Mouse (Mus musculus): ENCODE measurements around the gene Anapc15.
"Not testable (repeated sequence)": the region's sequence is repeated elsewhere in the genome, so short reads cannot be mapped to it uniquely, and the experiment has no call there.

The Anapc15 gene

DNA sequence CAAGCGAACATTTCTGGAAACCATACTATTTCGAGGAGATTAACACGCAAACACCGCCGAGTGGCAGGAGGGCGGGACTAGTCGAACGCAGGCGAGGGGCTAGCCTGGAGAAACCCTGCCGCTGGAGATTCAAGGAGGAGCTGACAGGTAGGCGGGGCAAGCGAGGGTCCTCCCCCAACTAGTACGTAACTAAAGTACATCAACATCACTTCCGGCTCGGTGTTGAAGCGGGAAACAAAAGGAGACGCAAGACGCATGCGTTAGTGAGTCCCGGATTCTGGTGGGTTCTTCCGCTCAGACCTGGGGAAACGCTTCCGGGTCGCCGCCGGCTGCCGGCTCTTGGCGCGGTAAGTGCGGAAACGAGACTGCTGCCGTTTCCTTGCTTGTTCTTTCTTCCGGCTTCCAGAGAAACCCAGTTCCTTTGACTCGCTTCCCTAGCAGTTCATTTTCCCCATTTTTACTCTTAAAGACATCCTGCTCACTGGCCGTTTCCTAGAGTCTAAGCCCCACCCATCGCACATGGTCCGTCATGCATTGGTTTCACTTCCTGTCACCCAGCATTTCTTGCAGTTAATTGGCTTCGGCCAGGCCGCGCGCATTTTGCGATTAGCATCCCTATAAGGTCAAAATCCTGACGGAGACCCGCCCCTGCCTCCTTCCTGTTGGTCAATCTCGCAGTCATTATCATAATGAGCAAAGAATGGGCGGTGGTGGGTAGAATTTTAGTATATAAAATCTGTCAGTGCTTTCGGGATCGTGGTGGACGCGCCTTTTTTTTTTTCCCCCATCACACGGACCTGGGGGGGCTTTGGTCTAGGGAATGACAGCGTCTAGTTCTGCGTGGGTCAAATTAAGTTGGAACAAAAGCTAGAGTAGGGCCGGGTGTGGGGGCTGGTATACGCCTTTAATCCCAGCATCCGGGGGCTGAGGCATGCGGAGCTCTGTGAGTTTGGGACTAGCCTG, 32.9 kb downstream of the Anapc15 start:
- DNase-seq (ENCODE audit: low spot score): peak; percentile 99

DNA sequence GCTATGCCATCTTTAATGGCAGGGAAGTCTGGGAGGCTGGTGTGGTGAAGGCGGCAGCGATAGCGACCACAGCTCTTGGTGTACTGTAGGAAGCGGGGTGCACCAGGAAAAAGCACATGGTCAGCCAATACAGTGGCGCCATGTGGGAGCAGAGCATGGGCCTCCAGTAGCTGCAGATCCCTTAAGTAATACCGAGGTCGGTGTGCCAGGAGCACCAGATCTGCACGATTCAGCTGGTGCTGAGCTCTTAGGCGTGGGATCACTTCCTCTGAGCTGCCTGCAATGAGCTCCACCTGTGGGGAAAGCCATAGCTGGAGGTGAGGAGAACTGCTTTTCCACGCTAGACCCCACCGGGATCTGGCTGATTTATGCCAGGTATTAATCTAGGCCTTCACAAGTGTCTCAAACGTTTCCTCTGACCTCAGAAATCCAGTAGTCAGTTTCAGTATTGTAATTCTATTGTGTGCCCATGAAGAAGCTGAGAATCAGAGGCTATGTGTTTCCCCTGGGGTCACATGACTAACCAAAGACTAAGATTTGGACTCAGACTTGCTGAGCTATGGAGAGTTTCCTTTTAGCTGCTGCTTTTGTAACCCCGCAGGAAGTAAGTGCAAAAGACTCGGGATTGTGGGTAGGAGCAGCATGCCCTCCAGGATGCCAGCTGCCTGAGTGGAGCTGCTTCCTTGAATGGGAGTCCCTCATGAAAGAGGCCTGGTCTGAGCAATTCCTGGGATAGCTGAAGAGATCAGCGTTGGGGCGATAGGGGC, 37.0 kb downstream of the Anapc15 start:
- no peak for DNase-seq (ENCODE audit: low spot score)

DNA sequence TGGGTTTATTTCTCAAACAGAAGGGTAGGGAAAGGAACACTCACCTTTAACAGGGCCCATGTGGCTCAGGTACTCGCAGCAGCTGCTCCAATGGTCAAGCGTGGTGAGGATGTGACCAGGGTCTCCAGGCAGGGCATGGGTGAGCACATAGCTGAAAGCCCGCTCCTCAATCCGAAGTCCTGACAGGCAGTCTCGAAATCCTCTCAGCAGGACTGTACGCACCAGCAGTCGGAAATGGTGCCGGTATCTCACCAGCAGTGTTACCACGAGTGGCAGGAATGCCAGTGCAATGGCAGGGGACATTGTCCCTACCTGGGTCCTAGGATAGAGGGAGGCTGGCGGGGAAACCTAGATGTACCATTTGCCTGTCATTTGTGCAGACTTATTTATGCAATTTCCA, 38.5 kb downstream of the Anapc15 start:
- no peak for DNase-seq (ENCODE audit: low spot score)

DNA sequence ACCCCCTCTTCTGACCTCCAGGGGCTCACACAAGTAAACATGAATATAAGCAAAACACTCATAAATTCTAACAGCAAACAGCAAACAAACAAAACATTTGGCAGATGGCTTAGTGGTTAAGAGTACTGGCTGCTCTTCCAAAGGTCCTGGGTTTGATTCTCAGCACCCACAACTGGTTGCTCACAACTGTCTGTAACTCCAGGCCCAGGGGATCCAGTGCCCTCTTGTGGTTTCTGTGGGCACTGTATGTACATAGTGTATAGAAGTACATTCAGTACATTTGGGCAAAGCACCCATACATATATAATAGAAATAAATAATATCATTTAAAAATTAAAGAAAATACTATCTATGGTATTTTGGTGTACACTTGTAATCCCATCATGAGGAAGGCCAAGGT, 39.3 kb downstream of the Anapc15 start:
- no peak for DNase-seq (ENCODE audit: low spot score)

DNA sequence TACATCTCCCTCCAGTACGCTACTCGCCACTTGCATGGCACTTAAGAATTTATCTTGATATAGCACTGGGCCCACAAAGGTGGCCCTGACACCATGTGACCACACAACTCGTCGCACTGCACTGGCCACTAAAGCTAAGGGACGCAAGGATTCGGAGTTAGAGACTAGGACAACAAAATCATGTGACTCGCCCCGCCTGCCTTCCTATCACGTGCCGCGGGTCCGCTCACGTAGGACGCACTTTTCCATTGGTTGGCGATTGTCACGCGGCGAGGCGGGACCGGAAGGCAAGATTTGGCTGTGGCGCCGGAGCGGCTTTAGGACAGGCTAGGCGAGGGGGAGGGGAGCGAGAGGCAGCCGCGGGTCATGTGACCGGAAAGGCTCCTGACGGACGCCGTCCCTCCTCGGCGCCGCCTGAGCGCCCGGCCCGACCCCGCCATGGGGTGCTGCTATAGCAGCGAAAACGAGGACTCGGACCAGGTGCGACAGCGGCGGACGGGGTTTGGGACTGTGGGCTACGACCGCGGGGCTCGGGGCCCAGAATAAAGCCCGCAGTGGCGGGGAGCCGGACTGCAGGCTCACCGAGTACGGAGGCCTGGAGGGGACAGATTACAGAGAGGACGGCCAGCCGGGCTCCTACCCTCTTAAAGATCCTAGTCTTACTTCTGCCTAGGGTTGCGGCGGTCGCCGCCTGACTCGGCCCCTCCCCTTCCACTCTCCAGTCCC, 42.2 kb downstream of the Anapc15 start, which contains the start of gene Lamtor1:
Gene Lamtor1, plus strand, starts transcription at position 344 of the 726 bp plus-strand sequence.
- peak; percentile 100 for DNase-seq (ENCODE audit: low spot score)

DNA sequence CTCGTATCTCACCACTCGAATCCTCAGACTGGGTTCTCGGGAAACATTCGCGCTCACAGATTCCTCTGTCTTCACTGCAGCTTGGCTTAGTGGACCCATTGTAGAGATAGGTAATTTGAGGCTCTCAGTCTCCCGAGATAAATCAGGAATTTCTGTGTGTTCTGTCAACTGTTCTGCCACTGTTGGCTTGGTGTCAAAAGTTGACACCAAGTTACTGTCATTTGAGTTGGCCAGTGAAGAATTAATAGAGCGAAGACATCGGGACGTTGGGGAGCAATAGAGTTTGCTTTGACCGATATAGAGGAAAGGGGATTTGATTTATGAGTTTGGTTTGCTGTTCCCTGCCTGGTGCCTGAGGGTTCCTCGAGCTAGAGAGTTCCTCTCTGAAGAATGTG, 42.8 kb downstream of the Anapc15 start, which contains the start of gene Tomt:
Gene Tomt, minus strand, starts transcription at position 73 of the 395 bp plus-strand sequence.
- no peak for DNase-seq (ENCODE audit: low spot score)

DNA sequence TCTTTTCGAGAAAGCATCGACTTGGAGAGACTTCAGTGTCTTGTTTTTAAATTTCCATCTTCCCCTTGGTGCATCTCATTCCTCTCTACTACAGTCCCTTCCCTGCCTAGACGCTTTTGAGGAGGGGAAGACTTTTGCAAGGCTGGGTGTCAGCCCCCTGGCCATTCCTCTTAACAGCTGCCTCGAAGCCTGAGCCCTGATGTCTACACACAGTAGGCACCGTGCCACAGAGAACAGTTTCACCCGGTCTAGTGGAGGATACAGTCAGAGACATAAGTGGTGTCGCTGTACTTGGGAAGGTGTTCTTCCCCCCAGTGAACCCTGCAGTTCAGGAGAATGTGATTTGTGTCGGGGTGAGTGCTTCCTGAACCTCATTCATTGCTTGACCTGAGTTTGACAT, 43.2 kb downstream of the Anapc15 start:
- no peak for DNase-seq (ENCODE audit: low spot score)

DNA sequence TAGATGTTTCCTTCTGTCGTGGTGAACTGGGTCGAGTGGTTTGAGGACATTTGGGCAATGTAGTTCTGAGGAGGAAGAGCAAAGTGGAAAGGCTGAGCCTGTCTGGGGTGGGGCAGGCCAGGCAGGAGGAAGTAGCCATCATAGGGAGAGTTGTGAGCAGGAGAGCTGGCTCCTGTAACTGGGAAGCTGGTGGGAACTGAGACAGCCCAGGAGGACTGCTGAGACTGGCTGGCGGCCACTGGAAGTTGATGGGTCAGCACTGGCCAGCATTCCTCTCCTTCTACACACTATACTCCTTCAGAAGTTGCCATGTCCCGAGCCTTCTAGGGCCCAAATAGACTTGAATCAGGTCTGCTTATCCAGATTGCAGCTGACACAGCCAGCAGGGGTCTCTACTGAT, 44.9 kb downstream of the Anapc15 start:
- DNase-seq (ENCODE audit: low spot score): no peak

DNA sequence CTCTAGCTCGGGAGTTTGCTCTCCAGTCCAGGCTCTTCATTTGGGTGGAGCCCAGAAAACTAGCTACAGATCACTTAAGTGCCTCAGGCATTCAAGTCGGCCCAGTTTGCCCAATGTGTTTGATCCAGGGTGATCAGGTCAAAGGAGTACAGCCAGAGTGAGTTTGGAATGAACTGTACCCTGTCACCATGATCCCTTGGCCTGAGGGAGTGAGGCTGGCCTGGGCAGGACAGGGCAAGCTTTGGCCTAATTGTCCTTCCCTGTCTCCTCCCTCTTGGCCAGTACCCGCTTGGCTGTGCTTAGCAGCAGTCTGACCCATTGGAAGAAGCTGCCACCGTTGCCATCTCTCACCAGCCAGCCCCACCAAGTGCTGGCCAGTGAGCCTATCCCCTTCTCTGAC, 46.6 kb downstream of the Anapc15 start:
- DNase-seq (ENCODE audit: low spot score): no peak

DNA sequence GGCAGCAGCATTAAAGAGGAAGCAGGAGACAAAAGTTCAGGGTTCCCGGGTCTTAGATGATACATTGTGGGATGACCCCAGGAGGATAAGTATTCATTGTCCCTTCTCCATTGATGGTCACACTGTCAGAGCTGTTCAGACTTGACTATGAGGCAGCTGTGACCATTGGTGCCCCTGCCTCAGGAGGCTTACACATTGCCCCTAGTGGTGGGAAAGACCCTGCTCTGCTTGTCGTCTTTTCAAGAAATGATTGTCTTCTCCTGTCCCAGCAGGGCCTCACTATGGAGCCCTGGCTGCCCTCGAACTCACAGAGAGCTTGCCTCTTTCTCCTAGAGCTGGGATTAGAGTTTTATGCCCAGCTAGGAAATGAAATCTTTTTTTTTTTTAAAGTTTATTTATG, 48.5 kb downstream of the Anapc15 start:
- DNase-seq (ENCODE audit: low spot score): peak; percentile 27

DNA sequence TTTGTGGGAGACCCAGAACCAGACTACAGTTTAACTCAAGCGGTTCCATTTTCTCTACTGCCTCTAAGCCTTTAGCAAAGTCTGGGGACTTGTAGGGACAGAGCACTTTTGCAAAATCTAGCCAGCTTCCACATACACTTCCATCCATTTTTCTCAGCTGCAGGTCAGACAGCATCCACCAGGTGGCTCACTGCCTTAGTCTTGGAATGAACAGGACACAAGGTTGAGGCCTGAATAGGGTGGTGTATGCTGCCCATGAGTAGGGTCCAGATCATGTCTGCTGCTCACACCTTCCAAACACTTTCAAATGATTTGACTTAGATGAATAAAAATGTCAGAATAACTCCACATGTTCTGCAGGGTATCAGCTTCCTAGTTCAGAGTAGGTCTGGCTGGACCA, 54.6 kb downstream of the Anapc15 start:
- peak; percentile 86 for DNase-seq (ENCODE audit: low spot score)

DNA sequence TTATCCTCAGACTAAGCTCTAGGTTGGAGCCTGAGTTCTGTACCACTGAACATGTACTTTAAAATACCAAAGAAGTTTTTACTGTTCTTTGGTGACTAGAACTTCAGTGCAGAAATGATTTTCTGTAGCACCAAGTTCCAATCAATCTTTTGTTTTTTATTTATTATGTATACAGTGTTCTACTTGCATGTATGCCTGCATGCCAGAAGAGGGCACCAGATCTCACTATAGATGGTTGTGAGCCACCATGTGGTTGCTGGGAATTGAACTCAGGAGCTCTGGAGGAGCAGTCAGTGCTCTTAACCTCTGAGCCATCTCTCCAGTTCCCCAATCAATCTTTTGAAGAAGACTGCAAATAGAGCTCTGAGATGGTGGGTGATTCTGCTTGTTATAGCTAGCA, 62.4 kb downstream of the Anapc15 start:
- DNase-seq (ENCODE audit: low spot score): not testable (repeated sequence)

DNA sequence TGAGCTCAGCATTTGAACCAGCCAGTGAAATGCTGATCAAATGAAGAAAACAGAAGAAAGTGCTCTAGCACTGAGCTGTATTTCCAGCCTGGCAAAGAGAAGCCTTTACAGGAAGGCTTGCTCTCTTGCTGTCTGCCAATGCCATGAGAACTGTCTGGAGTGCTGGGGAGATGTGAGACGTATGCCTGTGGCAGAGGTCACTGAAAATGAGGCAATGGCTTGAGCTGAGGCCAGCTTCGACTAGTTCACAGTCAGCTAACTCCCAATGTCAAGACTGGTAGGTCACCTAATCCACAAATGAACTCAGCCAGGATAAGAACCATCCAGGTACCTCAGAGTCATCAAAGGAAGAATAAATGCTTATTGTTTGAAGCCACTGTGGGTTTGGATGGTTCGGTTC, 64.6 kb downstream of the Anapc15 start:
- DNase-seq (ENCODE audit: low spot score): no peak

DNA sequence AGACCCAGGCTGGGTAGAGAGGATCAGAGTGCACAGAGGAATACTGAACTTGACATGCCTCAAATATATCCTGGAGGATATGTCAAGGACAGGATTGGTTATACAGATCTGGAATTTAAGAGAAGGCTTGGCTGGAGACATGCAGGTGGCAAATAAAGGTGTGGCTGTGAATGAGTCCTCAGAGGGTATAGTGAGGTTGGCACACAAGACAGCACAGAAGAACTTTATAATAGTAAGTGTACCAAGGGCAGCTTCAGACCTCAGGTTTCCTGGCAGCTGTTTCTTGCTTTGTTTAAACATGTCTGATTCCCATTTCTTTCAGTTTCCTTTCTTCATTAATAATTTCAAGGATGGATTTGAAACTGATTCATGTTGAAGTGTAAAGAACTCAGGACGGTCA, 69.0 kb downstream of the Anapc15 start:
- DNase-seq (ENCODE audit: low spot score): no peak

DNA sequence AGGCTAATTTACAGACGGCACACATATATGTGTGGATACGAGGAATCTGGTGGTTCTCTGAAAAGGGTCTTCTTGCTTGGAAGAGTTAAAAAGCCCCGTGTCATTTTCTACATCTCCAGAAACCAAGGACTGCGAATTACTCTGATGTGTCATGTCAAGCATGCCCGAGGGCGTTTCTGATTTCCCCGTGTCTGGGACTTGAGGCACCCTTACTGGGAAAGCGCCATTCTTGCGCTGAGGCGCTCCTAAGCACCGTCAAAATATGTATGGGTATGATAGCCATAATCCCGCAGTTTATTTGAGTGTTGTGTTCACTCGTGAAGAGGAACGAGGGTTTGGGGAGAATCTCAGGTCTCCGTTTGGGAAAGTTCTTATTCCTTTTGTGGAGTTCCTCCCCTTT, 69.8 kb downstream of the Anapc15 start:
- DNase-seq (ENCODE audit: low spot score): peak; percentile 61

DNA sequence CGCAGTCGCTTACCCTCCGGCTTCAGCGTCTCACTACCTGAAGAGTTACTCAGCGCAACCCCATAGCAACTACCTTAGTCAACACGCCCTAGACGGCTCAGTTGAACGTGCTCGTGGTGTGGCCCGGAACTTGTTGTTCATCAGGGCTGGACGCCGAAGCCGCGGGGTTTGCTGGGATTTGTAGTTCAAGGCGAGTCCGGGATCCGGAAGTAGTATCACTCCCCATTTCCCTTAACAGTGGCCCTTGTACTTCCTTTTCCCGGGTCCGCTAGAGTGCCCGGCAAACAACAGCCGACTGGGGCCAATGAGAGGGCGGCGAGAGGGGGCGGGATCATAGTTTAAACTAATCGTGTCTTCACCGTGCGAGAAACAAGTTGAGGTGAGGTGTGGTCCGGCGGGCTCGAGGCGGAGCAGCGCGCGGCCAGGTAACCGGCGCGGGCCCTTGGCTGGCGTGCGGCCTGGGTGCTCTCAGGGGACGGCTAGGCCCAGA, 70.3 kb downstream of the Anapc15 start, which contains the start of the genes Lrrc51 and Numa1:
Gene Lrrc51, minus strand, starts transcription at position 145 of the 490 bp plus-strand sequence.
Gene Numa1, plus strand, starts transcription at position 361 of the 490 bp plus-strand sequence.
- peak; percentile 99 for DNase-seq (ENCODE audit: low spot score)

DNA sequence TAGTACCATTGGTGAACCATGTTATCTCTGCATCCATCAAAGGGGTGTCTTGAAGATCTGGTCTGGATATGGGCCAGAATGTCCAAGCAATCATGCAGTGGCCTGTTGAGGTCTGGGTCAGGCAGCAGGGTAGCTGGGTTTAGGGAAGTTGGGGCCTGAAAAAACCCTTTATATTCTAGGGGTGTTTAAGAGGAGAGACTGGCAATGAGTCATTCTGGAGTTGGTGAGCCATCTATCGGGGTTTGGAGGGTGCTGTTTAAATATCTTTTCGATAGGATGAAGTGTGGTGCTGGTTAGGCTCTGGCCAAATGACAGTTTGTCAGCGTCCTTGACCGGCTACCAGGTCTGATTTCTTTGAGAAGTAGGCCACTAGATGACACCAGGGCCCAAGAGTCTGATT, 72.4 kb downstream of the Anapc15 start:
- DNase-seq (ENCODE audit: low spot score): no peak

DNA sequence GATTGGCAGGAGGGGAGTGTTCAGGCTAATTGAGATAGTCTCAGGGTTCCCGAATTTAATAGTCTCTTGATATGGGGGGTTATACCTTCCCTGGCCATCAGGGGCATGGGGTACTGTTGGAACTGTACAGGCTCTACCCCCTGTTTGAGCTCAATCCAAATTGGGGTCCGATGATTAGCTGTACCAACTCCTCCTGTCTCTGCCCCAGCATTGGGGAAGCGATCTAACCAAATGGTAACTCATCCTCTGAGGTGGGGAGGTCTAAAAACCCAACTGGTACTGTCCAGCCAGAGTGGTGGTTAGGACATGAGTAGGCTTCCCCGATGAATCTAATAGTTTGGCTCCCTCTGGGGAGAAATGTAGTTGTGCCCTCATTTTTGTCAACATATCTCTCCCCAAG, 73.5 kb downstream of the Anapc15 start:
- no peak for DNase-seq (ENCODE audit: low spot score)

DNA sequence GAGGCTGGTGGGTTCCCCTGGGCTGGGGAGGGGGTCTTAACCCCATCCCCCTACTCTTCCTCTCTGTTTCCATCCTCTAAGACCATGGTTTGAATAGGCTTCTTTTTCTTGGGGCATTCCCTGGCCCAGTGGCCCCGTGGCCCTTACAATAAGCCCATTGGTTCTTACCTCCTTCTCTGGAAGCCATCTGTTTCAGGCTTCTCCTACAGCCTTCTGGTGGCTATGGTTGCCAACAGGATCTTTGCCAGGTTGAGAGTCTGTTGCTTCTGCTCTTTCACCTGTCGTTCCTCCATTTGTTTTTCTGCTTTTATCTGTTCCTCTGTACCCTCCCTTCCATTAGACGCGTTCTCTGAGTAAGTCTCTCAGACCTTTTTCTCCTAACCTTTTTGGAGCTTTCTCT, 74.1 kb downstream of the Anapc15 start:
- DNase-seq (ENCODE audit: low spot score): no peak

DNA sequence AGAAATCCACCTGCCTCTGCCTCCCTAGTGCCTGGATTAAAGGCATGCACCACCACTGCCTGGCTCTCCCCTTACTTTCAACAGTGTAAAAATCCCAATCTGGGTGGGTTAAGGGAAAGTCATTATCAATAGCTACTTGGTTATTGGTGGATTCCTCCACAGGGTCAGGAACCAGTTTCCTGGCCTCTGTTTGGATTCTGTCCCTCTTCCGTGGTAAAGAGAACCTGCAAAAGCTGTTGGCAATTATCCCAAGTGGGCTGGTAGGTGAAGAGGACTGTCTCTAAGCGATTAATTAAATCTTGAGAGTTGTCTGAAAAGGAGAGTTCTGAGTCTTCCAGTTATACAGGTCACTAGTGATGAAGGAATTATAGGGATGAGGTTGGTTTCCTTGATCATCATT, 74.8 kb downstream of the Anapc15 start:
- DNase-seq (ENCODE audit: low spot score): no peak

DNA sequence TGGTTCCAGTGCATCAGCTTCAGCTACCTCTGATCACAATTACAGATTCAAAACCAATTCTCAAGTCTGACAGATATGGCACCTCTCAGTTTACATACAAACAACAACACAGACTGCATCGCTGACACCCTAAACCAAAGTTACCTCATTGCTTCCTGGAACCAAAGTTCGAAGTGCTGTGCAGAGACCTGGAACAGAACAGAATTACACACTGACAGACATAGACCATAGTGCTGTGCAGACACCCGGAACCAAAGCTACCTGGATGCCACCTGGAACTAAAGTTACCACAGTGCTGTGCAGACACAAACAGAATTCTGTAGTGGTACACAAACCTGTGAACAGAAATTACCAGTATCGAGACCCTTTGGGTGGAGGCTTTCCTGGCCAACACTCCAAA, 76.2 kb downstream of the Anapc15 start:
- DNase-seq (ENCODE audit: low spot score): no peak

DNA sequence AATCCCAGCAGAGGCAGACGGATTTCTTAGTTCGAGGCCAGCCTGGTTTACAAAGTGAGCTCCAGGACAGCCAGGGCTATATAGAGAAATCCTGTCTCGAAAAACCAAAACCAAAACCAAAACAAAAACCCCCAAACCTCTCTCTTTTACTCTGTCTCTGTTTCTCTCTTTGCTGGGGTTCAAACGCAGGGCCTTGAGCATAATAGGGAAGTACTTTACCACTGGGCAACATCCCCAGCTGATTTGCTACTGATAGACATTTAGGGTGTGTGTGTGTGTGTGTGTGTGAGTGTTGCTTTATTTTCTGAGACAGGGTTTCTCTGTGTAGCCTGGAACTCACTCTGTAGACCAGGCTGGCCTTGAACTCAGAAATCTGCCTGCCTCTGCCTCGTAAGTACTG, 85.5 kb downstream of the Anapc15 start:
- DNase-seq (ENCODE audit: low spot score): not testable (repeated sequence)

Data from embryo, embryonic 10.5 days (tissue).